ENCODE assay signal across 14 mouse cellular contexts in the genomic region with DNA sequence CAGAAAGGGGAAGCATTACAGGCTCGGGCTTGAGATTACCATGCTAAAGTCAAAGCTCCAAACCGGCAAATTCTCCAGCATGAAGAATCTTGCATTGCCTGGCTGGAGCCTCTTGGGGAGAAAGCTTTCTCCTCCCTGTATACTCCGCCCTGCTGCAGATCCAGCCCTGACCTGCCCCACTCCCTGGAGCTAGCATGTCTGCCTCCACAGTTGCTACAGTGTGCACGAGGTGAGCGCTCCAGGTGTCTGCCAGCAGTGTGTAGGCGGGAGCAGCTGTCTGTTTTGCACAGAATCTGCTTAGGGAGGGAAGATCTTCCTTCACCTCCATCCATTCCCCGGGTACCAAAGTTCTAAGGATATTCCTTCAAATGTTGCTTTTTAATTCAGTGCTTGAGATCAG. TPM values are rescaled to one million over a fixed set of nuclear protein-coding genes. Genes with fewer than 3 reads are reported as not detected.
DNase-seq lines count a peak whose midpoint lies in the region; ATAC-seq lines count a peak whose summit lies in the region.
"Had no signal": no experiment of that assay in that cellular context is flagged by ENCODE, and none has a peak within 500 bp of the region (broad histone marks: within the 10 kb centered on the region; RNA-seq: fewer than 3 reads in every experiment).

No protein-coding gene starts in this region.

- DNase-seq in frontal cortex, postnatal 14 days (ENCODE audit: low spot score in 2 of 2), result no peak
- peak; percentile 67 for DNase-seq in ES-CJ7 (ENCODE audit: low read depth, low spot score)
- peak; percentile 64 to 72 for DNase-seq in right cerebral cortex, postnatal 10 days (ENCODE audit: low spot score in 2 of 2)
- no peak for DNase-seq in B cell, adult 2 months
- no peak for DNase-seq in adrenal gland, postnatal 36 days
- no peak for DNase-seq in embryo, embryonic 11 days
- DNase-seq: adrenal gland, postnatal 10 days; cerebellum, postnatal 36 days; heart, postnatal 14 days; kidney, postnatal 10 days; retina, postnatal 1 day had no signal

- peak; percentile 77 for ATAC-seq in frontal cortex, adult (ENCODE audit: low TSS enrichment)
- ATAC-seq in granulocyte monocyte progenitor cell, adult 5-6 weeks (replicated peaks; ENCODE audit: poor library complexity, severe bottlenecking), result peak; percentile 50; the same call in 1 of the 2 replicates
- ATAC-seq: forebrain, embryonic 14.5 days had no signal

RNA-seq across cellular contexts. Expression of gene Rarg, which starts 5.3 kb away (rescaled TPM):
- total RNA-seq in granulocyte monocyte progenitor cell, adult 5-6 weeks (2014; fragmentation: Nextera tagmentation), result 7.5 and 11.5 TPM in 2 replicates
- total RNA-seq in granulocyte monocyte progenitor cell, adult 5-6 weeks (2017), result 2.0 and 3.4 TPM in 2 replicates
- 10 to 100 TPM; 21.7 to 30.4 TPM for total RNA-seq in adrenal gland, postnatal 36 days (2021)

RNA-seq across cellular contexts. Expression of gene Gm9918, which starts 7.8 kb away (rescaled TPM):
- total RNA-seq in granulocyte monocyte progenitor cell, adult 5-6 weeks (2014; fragmentation: Nextera tagmentation), result not detected in 2 replicates
- total RNA-seq in granulocyte monocyte progenitor cell, adult 5-6 weeks (2017), result not detected in 2 replicates
- not detected for total RNA-seq in adrenal gland, postnatal 36 days (2021)
- total RNA-seq: adrenal gland, postnatal 10 days; heart, postnatal 14 days had no signal

RNA-seq across cellular contexts. Expression of gene Mfsd5, which starts 16.7 kb away (rescaled TPM):
- 20.0 and 39.8 TPM in 2 replicates for total RNA-seq in granulocyte monocyte progenitor cell, adult 5-6 weeks (2014; fragmentation: Nextera tagmentation)
- total RNA-seq in granulocyte monocyte progenitor cell, adult 5-6 weeks (2017), result 16.1 and 29.4 TPM in 2 replicates
- total RNA-seq in adrenal gland, postnatal 36 days (2021), result 10 to 100 TPM; 39.0 to 40.0 TPM

RNA-seq across cellular contexts. Expression of gene Itgb7, which starts 30.8 kb away (rescaled TPM):
- 7.4 and 42.7 TPM in 2 replicates for total RNA-seq in granulocyte monocyte progenitor cell, adult 5-6 weeks (2014; fragmentation: Nextera tagmentation)
- total RNA-seq in granulocyte monocyte progenitor cell, adult 5-6 weeks (2017), result 15.2 and 31.6 TPM in 2 replicates
- total RNA-seq in adrenal gland, postnatal 36 days (2021), result 1 to 10 TPM; 1.5 to 2.9 TPM

RNA-seq across cellular contexts. Expression of gene Espl1, which starts 33.5 kb away (rescaled TPM):
- 20.8 and 21.7 TPM in 2 replicates for total RNA-seq in granulocyte monocyte progenitor cell, adult 5-6 weeks (2014; fragmentation: Nextera tagmentation)
- 30.4 and 50.0 TPM in 2 replicates for total RNA-seq in granulocyte monocyte progenitor cell, adult 5-6 weeks (2017)
- total RNA-seq in adrenal gland, postnatal 36 days (2021), result 1 to 10 TPM; 3.2 to 3.6 TPM

Comparison
In these comparisons a context has a peak if more than half of its experiments do, and no peak if none do; other contexts are left out.
1. DNase-seq: peak in ES-CJ7 (single experiment) and right cerebral cortex, postnatal 10 days (2 of 2); none in frontal cortex, postnatal 14 days (0 of 2), B cell, adult 2 months (0 of 2), adrenal gland, postnatal 36 days (0 of 2) and embryo, embryonic 11 days (single experiment).